Mouse (Mus musculus) CD4-positive, CD25-positive, alpha-beta regulatory T cell, adult 2 months (primary cell): ENCODE results near the gene Myo3a.
"Not testable (repeated sequence)": the region's sequence is repeated elsewhere in the genome, so short reads cannot be mapped to it uniquely, and the experiment has no call there.

Source experiments
- DNase-seq: peaks from one replicate; pipeline ENCODE4 v3.0.0-alpha.2; 2012; ENCODE audit warnings: low read depth, low spot score

The Myo3a gene

GRCm38 (mm10) chr2:22227308-22227707 is at the start of gene Myo3a:
Myo3a (plus strand) TSS chr2:22227503.
- DNase-seq: no peak

GRCm38 (mm10) chr2:22250462-22250861 is 23.2 kb downstream of the Myo3a start:
- DNase-seq: no peak

DNA sequence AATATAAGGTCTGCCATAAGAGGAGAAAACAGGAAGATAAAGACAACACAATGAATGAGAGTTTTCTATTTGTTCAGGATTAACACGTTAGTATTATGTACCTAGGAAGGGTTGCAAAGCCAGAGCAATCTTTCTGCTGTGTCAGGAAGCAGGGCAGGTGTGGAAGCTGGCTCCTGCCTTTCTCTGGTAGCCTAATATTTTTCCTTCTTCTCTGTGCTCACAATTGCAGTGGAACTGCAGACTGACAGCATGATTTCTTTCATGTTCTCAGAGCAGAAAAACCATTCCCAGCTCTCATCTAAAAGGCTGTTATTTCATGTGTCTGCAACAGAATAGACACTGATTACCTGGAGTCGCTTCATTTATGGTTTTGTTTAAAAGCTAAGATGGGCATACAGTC is 23.7 kb downstream of the Myo3a start:
- DNase-seq: no peak

DNA sequence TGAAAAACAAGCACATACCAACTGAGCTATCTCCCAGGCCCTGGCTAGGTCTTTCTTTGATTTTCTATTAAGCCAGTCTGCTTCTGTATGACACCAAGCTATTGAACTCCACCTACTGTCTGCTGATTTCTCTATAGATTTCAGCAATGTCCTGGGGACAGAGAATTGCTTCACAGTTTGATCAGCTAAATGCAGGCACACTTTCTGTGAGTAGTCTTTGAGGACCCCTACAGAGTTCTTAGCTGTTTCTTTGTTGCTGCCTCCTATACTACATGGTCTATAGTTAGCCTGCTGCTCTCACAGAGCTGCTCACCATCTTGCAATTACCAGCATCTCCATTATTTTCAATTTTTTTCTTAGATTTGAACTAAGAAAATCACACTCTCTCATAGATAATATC is 28.3 kb downstream of the Myo3a start:
- no peak for DNase-seq

- no peak for DNase-seq
These were observed 44.3 kb downstream of the Myo3a start for GRCm38 (mm10) chr2:22271555-22271954.

DNA sequence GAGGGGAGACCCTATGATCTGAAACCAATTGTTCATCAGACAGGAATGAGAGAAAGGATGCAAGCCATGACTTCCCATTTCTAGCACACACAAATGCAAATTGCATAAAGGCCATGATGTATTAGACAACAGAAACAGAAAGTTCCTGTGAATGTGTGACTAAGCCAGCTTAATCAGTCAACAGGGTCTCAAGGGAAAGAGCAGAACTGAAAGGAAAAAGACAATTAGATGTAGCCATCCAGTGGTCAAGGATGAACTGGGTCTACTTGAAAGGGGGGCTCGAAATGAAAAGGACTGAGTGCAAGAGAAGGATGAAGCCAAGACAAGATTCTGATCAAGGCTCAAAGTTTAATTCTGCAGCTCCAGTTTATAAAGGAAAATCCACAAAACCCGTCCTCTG is 58.1 kb downstream of the Myo3a start:
- no peak for DNase-seq

DNA sequence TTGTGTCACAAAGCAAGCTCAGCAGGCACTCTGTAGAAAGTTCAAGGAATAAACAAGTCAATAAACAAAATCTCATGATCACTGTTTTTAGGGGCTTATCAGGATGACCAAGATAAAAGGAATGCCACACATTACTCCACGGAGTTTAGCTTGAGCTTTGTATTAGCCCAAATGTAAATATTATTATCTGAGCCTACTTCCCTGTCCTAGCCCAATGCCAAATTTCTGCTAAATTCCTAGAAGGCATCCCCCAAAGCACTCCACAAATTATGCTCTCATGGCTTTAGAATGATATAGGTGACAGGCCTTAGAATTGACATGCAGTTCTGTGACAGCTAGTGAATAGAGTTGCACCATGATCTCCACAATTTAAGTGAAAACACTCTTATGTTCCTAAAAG is 58.5 kb downstream of the Myo3a start:
- DNase-seq: no peak

DNA sequence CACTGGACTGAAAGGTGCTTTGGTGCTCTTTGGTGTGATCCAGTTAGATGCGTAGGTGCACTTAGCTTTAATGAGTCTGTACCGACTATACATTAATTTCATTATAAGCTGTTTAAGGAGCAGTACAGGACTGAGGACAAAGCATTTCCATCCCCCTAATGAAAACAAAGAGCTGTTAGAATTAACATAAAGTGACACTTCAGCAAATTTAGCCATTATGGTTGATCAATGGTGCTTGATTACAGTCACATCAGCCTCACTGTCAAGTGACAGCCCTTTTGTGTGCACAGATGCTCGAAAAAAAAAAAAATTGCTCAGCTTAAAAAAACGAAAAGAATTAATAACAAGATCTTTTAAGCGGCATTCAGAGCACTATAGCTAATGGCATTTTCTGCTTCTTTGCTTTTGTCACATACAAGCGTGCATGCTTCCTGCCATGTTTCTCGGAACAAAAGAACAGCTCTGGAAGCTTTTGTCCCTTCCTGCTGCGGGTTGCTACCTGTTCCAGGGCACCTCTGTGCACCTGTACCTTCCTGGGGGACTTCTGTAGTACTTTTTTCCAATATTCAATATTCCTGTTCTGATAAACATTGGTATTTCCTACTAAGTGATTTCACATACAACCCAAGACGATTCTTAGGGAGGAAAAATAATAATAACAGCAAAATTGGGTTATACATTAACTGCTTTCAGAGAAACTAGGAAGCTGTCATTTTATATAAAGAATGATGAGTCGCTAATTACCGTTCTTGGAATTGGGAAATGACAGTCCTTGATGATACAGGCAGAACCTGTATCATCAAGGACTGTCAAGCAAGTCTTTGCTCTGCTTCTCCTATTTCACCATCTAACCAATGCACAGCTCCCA is 66.5 kb downstream of the Myo3a start:
- DNase-seq: no peak

DNA sequence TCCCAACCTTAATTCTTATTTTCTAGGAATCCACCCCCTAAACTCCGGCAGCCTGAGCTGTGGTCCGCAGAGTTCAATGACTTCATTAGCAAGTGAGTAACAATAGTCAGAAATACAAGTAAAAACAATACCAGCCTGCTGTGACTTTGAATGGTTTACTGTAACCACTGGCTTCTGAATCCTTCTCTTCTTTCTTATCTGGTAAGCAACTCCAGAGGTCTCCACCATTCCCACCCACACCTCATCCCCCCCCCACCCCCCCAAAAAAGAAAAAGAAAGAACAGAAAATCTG is 67.1 kb downstream of the Myo3a start:
- no peak for DNase-seq

GRCm38 (mm10) chr2:22297913-22298312 is 70.6 kb downstream of the Myo3a start:
- DNase-seq: no peak

DNA sequence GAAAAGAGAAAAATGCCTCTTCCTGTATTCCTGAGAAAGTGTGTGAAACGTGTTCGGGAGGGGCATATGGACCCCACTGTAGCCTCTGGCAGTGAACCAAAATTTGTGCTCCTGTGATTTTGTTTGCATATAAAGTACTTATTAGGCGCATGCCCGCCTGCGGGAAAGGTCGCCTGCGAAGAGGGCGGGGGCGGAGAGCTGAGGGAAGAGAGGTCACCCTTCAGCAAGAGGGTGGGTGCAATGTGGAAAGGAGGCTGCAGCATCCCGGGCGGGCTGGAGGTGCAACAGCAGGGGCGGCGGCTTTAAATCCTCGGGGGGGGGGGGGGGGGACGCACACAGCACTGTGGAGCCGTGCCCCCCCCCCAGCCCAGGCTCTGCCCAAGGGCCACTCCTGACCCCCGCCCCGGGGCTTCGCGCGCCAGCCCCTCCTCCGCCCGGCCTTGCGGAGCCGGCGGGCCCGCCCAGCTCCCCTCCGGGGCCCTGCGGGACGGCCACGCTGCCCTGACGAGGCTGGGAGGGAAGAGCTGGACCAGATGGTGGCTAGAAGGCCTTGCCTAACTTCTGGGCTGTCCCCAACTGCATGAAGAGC is 111.1 kb downstream of the Myo3a start:
- no peak for DNase-seq

DNA sequence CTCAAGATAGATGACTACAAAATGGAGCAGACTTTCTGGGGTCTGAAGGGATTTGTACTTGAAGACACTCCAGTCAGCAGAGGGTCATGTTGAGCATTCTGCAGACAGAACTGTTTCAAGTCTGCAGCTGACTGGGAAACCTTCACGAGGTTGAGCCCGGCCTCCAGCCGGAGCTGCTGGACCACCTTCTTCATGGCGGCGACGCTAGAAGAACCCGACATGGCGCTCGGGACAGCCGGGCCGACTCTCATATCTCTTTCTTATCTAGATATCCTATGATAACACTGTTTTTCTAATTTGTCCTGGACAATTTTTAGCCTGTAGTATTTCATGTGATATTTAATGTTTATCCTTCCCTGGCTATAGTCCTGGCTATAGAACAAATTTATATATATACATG is 183.2 kb downstream of the Myo3a start:
- DNase-seq: not testable (repeated sequence)

DNA sequence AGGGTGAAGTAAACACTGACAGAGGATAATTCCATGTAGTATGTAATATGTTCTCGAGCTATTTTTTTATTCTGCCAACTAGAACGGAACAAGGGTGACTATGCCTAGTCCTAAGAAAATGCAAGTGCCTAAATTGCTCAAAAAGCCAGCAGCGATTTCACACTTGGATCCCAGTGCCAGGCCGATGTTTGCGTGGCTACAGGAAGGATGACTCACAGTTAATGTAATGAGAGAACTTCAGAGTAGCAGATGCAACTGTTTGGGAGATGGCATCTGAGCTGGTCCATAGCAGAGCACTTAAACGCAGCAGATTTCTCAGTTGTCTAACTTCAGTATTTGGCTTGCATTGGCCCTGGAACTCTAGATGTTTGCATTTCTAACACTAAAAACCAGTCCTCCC is 321.1 kb downstream of the Myo3a start:
- no peak for DNase-seq

- DNase-seq: not testable (repeated sequence)
These were observed 360.3 kb downstream of the Myo3a start for GRCm38 (mm10) chr2:22587469-22588169.

GRCm38 (mm10) chr2:22588170-22588541 is 360.9 kb downstream of the Myo3a start:
- DNase-seq: peak; percentile 20

GRCm38 (mm10) chr2:22588673-22589381 is 361.5 kb downstream of the Myo3a start:
- DNase-seq: peak; percentile 3

DNA sequence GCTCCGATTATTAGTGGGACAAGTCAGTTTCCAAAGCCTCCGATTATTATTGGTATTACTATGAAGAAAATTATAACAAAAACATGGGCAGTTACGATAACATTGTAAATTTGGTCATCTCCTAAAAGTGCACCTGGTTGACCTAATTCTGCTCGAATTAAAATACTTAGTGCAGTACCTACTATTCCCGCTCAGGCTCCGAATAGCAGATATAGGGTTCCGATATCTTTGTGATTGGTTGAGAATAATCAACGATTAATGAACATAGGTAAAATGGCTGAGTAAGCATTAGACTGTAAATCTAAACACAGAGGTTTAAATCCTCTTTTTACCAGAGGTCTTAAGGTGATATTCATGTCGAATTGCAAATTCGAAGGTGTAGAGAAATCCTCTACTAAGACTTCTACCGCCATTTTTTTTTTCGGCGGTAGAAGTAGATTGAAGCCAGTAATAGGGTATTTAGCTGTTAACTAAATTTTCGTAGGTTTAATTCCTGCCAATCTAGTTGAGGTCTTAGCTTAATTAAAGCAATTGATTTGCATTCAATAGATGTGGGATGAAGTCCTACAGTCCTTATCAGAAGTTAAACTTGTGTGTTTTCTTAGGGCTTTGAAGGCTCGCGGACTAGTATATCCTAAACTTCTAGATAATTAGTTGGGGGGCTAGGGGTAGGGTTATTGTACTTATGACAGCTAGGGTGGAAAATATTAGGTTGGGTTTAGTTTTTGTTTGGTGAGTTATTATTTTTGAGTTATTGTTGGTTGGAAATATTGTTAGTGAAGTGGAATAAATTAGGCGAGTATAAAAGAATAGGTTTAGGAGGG is 362.3 kb downstream of the Myo3a start:
- DNase-seq: not testable (repeated sequence)

DNA sequence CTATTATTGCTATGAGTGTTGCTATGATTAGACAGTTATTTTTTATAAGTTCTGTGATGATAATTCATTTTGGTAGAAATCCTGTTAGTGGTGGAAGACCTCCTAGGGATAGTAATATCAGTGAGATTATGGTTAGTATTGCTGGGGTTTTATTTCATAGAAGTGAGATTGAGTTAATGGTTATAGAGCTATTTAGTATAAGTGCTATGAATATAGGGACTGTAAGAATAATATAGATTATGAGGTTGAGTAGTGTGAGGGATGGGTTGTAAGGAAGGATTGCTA is 362.8 kb downstream of the Myo3a start:
- no peak for DNase-seq

GRCm38 (mm10) chr2:22617951-22618350 is 390.6 kb downstream of the Myo3a start:
- no peak for DNase-seq

- DNase-seq: no peak
These were observed 392.1 kb downstream of the Myo3a start for GRCm38 (mm10) chr2:22619416-22619815.

GRCm38 (mm10) chr2:22620030-22620429 is 392.7 kb downstream of the Myo3a start:
- no peak for DNase-seq

- no peak for DNase-seq
These were observed 393.2 kb downstream of the Myo3a start for GRCm38 (mm10) chr2:22620534-22620933.
